Mouse (Mus musculus): ENCODE results near the gene Kcnj2. TPM values are rescaled to one million over a fixed set of nuclear protein-coding genes. Genes with fewer than 3 reads are reported as not detected.
A peak's percentile ranks its signal among the peaks of the same experiment; 100 is the strongest.

Gene Kcnj2
- 10 to 100 TPM; 21.0 to 27.2 (median 23.8) TPM for total RNA-seq (2022)

DNA sequence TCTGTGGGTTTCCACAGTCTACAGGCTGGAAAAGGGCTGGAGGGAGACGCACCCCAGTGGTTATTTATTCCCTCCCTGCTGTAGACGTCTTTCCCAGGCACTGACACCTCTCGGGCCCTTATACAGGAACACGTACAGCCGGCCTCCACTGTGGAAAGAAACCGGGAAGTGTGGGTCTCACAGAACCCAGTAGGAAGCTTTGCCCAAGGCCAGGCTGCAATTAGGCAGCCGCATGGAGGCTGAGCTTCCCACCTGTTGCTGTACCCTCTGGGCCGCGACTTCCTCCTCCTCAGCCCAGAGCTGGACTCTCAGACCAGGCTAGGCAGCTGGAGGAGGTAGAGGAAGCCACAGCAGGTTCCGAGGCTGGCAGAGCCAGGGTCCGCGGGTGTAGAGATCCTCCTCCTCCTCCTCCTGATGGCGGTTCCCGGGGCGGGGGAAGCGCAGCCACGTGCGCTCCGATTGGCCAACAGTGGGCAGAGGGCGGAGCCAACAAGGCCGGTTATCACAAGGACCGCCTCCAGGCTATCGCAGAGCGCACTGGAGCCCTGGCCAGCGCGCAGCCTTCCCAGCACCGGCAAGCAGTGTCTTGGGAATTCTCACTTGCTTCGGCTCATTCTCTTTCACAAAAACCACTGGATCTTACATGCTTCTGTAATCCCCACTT is at the start of gene Kcnj2:
Gene Kcnj2, plus strand, starts transcription at position 530 of the 664 bp plus-strand sequence.
- peak; percentile 84 to 94 for DNase-seq (ENCODE audit: low spot score in 2 of 2)

DNA sequence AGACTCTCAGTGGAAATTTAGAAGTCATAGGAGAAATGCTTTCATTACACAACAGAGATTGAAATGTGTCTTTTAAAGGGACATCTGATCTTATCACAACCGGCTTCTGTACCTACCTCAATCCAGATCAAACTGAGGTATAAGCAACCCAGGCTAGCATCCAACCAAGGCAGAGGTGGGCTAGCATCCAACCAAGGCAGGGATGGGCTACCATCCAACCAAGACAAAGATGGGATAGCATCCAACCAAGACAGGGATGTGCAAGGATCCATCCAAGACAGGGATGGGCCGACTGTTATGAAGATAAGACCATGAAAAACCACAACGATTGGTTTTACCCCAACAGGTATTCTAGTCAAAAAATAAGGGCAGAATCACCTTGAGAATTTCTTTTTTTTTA is 49.8 kb upstream of the Kcnj2 start:
- no peak for DNase-seq (ENCODE audit: low spot score in 2 of 2)

DNA sequence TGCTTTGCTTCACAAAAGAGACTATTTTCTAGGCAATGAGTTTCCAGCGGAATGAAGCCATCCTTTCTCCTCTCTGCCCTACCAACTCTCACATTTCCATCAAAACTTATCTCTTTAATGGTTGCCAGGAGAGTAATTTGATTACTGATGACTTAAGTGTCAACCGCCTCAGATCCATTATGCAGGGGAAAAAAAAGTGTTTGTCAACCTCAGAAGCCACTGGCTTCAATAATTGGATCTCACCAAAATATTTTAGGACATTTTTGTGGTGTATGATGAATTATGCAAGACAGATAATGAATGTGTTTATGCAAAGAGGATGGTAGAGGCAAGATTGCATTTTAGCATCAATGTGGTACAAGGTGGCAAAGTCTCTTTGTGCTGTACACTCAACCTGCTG is 45.8 kb upstream of the Kcnj2 start:
- no peak for DNase-seq (ENCODE audit: low spot score in 2 of 2)

DNA sequence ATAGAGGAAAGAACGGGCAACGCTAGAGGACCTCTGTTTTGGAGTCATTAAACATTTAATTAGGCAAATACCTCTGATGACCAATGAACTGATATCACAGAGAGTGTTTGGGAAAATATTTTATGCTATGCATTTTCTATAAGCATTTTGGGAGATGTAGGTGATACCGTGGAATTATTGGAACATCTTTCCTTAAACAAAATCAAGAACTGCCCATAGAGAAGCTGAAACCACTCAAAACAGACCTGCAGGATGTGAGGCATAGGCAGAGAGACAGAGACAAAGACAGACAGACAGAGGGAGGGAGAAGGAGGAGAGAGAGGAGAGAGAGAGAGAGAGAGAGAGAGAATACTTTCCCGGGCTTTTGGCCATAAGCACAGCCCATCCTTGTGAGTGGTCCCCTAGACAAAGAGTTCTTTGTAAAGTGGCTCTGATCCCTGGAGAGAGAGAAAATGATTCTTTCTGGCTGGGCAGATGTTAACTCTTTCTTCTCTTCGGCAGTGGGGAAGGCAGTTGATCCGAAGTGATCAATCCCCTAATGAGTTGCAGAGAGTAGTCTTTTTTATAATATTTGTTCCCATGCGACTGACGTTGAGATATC is 43.2 kb upstream of the Kcnj2 start:
- no peak for DNase-seq (ENCODE audit: low spot score in 2 of 2)

DNA sequence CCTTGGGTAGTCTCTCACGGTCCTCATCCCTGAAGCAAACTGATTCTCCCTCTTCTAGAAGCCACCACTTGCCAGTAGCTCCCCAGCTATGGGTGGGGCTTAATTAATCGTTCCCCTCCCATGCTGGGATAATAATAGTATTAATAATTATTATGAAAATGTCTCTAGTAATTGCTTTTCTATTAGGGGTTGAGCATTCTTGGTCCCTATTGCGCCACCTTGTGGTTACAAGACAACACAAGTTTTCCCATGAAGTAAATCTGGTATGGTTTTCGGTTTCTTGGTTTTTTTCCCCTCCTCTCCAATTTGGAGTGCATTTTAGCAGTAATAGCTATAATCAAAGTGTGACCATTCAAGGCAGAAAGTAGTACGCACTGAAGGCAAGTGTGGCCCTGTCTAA is 23.8 kb upstream of the Kcnj2 start:
- DNase-seq (ENCODE audit: low spot score in 2 of 2): no peak

DNA sequence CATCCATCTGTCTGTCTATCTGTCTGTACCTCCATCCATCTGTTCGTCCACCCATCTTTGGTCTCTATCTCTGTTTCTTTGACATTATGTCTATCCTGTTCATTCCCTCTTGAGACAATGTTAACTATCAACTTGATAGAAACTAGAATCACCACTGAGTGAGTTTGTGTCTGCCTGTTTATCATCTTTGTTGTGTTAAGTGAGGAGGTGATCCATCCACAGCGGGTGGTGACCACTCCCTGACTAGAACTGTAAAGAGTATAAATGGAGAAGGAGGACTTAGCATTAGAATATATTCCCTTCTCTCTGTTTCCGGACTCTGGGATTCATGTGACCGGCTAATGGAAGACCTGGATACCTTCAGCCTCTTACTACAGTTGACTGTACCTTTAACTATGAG is 22.7 kb upstream of the Kcnj2 start:
- no peak for DNase-seq (ENCODE audit: low spot score in 2 of 2)

DNA sequence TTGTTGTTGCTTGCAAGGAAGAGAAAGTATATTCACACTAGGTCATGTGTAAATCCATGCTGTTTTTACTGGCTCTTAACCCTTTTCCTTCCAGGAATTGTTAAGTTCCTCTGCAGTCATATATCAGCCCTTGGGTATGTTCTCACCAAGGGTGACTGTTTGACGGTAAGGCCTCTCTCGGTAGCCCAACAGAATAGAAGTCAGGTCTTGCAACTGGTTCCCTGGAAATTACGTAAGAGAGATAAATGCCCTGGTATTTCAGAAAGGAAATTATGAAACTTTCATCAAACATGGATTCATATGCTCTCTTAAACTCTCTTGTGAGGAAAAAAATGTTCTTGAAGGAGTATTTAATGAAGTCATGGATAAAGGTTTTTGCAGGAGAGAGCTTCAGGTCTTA is 11.7 kb upstream of the Kcnj2 start:
- DNase-seq (ENCODE audit: low spot score in 2 of 2): no peak

DNA sequence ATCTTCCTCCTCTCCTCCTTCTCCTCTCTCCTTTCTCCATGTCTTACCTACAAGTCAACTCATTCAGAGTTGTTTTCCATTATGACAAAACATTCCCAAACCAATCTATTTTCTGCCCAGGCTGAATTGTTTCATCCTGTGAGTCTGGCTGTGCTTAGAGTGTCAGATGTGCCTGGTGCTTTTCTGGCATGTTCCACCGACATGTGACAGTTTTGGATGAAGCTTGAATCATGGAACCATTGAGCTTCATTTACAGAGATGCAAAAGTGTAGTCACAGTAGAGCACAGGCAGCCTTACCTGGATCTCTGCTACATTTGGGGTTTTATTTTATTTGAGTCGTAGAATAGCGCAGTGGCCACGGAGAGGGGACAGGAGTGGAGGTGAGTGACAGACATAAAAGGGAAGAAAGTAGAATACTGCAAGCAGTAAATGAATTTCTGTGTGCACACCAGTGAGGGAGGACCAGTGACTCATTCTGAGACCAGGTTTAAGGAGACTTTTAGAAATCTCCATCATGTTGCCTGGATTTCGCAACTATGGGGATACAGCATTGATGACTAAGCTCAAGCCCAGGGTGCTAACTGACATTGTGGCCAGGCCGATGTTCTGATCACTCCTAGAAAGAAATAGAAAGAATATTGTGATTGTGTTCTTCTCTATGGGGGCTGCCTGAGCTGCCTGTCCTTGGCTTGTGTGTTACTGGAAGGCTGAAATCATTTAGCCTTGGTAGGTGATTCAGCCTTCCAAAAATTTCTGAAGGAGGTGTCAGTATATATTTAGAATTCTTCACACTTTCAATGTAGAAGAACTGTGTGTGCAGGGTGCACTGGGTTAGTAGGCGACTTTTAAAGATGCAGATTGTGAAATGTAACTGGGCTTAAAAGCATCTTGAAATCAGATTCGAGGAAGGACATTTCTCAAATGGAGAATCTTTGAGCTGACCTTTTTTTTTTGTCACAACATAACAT is 10.8 kb upstream of the Kcnj2 start:
- DNase-seq (ENCODE audit: low spot score in 2 of 2): no peak

DNA sequence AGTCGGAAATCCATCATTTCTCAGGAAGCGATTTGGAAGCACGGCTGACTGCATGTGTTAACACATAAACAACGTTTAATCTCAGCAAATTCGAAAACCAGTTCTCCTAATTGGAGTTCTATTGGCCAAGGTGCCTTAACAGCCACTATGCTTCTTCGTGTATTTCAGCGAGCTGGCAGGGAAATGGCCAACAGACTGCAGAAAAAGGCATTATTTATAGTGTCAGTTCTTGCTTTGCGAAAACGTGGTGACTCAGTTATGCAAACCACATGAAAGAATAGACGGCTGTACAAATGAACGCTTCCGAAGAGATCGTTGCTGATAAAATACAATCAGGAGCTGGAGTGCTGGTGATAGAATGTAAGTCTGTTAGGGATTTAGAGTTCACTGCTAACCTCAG is 9.9 kb upstream of the Kcnj2 start:
- DNase-seq (ENCODE audit: low spot score in 2 of 2): no peak

DNA sequence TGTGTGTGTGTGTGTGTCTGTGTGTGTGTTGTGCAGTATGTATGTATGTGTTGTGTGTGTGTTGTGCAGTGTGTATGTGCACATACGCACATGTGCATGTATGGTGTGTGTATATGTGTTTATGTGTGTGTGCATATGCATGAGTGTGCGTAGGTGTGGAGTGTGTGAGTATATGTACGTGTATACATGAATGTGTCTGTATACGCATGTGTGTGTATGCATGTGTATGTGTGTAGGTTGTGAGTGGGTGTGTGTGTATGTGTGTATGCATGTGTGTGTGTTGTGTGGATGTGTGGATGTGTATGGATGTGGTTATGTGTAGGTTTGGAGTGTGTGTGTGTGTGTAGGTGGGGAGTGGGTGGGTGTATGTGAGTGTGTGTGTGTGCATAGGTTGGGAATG is 8.5 kb upstream of the Kcnj2 start:
- no peak for DNase-seq (ENCODE audit: low spot score in 2 of 2)

DNA sequence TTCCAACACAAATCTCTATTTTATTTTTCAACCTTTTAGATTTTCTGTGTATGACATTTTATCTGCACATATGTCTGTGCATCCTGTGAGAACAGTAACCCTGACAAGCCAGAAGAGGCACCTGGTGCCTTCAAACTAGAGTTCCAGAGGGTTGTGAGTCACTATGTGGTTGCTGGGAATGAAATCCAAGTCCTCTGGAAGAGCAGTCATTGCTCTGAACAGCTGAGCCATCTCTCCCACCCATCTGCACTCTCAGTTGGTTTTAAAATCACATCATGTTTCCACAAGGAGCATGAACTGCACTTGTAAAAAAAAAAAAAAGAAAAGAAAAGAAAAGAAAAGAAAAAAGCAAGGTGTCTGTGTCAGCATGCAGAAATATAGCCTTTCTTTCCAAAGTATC is 6.5 kb upstream of the Kcnj2 start:
- no peak for DNase-seq (ENCODE audit: low spot score in 2 of 2)

DNA sequence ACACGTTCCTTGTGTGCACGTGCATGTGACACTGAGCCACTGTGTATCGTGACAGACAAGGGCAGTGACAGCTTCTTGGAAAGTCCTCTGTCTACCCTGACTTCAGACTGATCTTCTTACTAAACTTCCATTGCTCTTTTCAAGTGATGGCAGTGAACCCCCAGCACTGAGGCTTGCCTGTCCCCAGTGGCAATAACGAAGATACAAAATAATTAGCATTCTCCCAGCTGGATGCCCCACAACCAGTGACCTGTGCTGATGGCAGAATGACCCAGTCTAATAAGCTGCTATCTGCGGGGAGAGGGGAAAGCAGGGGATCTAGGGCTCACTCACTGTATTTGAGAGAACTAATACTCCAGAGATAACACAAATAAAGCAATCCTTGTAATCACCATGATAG is 5.7 kb upstream of the Kcnj2 start:
- DNase-seq (ENCODE audit: low spot score in 2 of 2): no peak

DNA sequence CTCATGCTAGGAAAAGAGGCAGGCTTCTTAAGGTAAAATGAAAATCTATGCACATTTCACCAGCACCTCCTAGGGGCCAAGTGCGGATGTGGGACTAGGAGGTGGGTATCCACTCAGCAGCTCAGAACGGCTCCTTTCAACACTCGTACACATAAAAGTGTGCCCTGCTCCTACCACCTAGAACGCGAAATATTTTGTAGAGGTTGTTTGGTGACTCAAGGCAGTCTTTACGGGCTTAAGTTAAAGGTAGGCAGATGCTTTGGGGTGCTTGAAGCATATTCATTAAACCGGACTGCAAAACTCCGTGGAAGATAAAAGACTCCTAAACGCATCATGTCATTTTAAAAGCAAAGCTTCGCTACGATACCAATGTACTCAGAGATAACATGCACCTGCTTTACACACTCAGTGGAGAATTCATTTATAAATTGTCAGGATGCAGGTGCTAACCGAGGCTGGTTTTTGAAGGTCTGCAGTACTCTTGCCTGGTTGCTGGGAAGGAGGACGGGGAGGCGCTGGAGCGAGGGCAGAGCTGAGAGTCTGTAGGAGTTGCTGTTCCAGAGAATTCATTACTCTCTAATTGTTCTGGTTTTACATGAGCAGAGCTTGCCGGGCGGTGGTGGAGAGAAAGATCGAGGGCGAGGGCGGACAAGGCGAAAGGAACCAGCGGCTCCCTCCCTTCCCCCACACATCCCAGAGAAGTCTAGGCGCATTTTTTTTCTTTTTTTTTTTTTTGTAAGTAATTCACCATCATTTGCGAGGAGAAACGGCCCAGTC is 1.0 kb upstream of the Kcnj2 start:
- peak; percentile 42 to 46 for DNase-seq (ENCODE audit: low spot score in 2 of 2)

DNA sequence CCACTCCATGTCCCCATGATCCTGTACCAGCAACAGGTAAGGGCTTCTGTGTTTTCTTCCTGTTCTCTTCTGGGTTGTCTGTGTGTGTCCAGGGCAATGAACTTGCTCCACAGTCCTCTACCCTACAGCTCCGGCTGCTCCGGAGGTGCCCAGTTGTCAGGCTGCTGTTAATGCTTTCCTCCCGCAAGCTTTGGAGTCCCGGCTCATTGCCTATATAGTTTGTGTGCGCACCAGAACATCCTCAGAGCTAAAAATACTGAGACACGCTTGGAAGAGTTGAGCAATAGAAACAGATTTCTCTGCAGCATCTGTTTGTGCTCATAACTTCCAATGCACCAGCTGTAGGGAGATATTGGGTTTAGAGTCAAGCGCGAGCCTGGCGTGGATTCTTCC is 331 bp downstream of the Kcnj2 start:
- DNase-seq (ENCODE audit: low spot score in 2 of 2): no peak

DNA sequence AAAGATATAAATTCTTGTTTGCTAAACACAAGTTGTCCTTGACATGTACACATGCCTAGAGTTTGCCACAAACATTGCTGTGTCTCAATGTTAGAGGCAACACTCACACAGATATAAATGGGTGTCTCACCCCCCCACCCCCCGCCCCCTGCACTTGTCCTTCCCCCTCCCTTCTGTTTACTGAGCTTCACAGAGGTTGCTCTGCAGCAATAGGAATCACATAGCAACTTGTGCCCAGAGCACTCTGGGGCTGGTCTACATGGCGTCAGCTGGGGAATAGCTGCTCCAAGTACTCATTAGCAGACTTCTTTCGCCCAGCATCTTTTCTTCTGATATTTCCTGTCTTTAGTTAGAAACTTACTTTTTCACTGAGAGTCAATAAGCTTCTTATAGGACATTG is 1.8 kb downstream of the Kcnj2 start:
- DNase-seq (ENCODE audit: low spot score in 2 of 2): no peak

DNA sequence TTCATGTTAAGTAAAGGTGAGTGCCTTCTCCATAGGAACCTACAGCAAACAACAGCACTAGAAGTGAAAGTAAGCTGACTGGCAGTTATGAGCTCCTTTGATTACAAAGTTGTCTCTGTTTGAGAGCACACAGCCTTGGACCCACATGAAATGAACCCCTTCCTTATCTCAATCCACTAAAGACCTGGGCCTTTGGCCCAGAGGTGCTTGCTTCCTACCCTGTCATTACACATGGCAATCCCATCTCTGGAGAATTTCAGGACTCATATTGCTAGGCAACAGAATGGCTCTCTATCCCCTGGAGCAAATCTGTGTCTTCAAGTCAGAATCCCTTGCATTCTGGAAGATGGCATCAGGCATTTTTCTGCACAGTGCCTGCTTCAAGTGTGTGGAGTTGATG is 4.5 kb downstream of the Kcnj2 start:
- no peak for DNase-seq (ENCODE audit: low spot score in 2 of 2)

DNA sequence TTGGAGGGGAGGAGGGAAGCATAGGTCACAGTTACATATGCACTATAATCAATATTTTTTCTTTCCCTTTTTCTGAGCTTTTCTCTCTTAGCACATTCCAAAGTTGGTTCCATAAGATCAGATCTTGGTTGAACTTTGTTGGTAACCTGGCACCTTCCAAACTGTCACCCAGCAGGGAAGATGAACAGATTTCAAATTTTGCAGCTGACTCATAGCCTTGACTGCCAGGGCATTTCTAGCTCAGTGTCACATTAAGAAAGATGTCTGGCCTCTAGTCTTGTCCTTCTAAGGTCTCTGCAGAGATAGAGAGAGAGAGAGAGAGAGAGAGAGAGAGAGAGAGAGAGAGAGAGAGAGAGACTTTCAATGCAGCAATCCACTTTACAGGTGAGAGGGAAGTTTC is 8.2 kb downstream of the Kcnj2 start:
- no peak for DNase-seq (ENCODE audit: low spot score in 2 of 2)

DNA sequence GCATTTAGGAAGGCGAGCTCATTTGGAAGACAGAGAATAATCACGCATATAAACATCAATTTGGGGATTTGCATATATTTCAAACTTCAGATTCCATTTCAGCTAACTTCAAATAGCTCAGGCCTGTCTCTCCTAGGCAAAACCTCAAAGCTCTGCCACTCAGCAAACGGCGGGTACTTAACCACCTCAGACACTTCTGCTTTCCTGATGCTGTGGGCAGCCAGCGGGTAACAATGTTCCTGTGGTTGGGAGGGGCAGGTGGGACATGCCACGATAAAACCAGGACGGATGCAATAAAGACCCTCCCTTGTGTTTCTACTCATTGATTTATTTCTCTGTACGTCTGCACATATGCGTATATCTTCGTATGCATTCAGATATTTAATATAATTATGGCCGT is 12.1 kb downstream of the Kcnj2 start:
- DNase-seq (ENCODE audit: low spot score in 2 of 2): no peak

DNA sequence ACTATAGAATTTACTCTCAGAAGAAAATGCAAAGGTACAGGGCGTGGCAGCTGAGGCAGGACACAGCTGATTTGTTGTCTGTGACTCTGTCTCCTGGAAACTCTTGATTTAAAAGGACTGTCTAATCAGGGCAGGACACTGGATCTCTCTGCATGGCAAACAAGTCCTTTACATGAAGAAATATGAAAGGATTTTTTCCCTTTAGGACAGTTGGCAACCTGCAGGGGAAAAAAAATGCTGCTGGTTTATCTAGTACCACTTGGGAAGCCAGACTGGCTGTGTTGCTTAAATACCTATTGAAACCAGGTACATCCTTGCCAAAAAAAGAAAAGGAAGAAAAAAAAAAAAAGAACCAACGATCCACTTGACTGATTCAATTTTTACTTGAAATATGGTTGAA is 17.0 kb downstream of the Kcnj2 start:
- DNase-seq (ENCODE audit: low spot score in 2 of 2): no peak

DNA sequence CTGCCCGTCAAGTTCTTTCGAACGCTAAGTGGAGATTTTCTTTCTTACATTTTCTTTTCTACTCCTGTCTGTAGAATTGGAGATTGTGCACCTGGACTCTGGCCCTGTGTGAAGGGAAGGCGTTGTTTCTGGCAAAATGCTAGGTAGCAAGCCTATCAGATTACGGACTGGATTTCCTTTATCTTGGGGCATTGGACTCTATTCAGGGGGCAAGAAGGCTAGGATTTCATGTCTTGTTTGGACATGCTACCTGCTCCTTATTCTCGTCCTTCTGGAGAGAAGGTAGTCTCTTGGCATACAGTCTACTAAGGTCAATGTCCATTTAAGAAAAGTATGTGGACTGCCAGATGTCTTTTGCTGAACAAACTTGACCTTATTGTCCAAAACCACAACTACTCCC is 21.0 kb downstream of the Kcnj2 start:
- no peak for DNase-seq (ENCODE audit: low spot score in 2 of 2)

DNA sequence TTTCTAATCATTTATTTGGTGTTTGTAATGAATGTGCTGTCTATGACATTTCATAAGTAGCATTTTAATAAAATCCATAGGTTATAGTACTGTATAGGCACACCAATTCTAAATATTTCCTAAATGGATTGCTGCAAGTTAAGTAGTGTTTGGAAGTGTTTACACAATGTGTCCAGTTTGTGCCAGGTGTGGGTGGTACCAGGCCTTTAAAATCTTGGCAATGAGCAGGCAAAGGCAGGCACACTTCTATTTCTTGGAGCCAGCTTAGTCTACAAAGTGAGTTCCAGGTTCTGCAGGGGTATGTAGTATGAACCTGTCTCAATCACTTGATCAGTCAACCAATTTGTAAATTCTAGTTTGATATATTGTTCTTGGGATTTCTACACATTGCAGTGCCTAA is 22.3 kb downstream of the Kcnj2 start:
- DNase-seq (ENCODE audit: low spot score in 2 of 2): no peak

DNA sequence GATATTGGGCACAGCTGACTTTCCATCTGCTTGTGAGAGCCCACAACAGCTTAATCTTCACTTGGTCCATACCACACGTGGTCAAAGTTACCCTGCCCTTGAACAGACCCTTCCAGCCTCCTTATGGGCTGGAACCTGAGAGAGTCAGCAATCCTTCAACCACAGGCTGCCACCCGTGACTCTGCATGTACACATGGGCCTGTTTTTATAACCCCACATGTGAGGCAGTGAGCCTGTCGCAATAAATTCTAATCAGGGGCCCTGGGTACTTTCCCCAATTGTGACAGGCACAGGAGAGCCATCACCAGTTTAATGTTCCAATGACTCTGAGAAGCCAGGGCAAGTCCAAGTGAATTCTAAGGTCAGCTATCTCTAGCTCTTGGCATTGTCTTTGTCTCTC is 22.8 kb downstream of the Kcnj2 start:
- DNase-seq (ENCODE audit: low spot score in 2 of 2): no peak

All from left cerebral cortex, adult 8-10 months (tissue).